Mouse (Mus musculus) heart, embryonic 14.5 days (tissue): ENCODE measurements around the gene Eya4. TPM values are rescaled to one million over a fixed set of nuclear protein-coding genes. Genes with fewer than 3 reads are reported as not detected.
A peak's percentile ranks its signal among the peaks of the same experiment; 100 is the strongest.

Experiments used
- ATAC-seq: fragments of 200-750 bp; cut with Nextera tagmentation; 2 replicates; pipeline ENCODE4 v1.8.0; 2017; ENCODE audit warnings: low read depth, moderate TSS enrichment; ENCODE audit not compliant: insufficient number of reproducible peaks, insufficient read depth, low FRiP score
- H3K27ac ChIP-seq, 2 experiments: fragments of 200-500 bp in 1 of 2; fragments of 300-500 bp in 1 of 2; sonication (generic) in 1 of 2; replicated peaks in 1 of 2; 2 replicates each; pipeline ENCODE4 v1.5.1; 2012 to 2014; ENCODE audit warnings: low read depth in 2 of 2, low read length in 2 of 2, control low read depth in 1 of 2, mild to moderate bottlenecking in 1 of 2, mixed read lengths in 1 of 2; ENCODE audit not compliant: control insufficient read depth in 1 of 2, insufficient read depth in 1 of 2
- H3K27me3 ChIP-seq: fragments of 300-500 bp; sonication (generic); 2 replicates; pipeline ENCODE4 v1.6.1; 2014; ENCODE audit warnings: mild to moderate bottlenecking, low read length, control low read depth; ENCODE audit not compliant: control insufficient read depth, insufficient read depth
- H3K36me3 ChIP-seq: fragments of 300-500 bp; sonication (generic); 2 replicates; pipeline ENCODE4 v1.6.1; 2014; ENCODE audit warnings: mild to moderate bottlenecking, control low read depth, low read length, mixed read lengths; ENCODE audit not compliant: control insufficient read depth, insufficient read depth
- H3K4me1 ChIP-seq, 2 experiments: fragments of 200-500 bp in 1 of 2; fragments of 300-500 bp in 1 of 2; sonication (generic) in 1 of 2; 2 replicates each; pipeline ENCODE4 v1.6.1; 2012 to 2014; ENCODE audit warnings: low read length in 2 of 2, control low read depth in 1 of 2, mixed read lengths in 1 of 2; ENCODE audit not compliant: control insufficient read depth in 2 of 2, insufficient read depth in 2 of 2
- H3K4me2 ChIP-seq: fragments of 300-500 bp; sonication (generic); 2 replicates; pipeline ENCODE4 v1.6.1; 2014; ENCODE audit warnings: mild to moderate bottlenecking, low read length
- H3K4me3 ChIP-seq, 2 experiments: fragments of 200-500 bp in 1 of 2; fragments of 300-500 bp in 1 of 2; sonication (generic) in 1 of 2; 2 replicates each; pipeline ENCODE4 v1.5.1; 2012 to 2014; ENCODE audit warnings: low read length in 2 of 2, mild to moderate bottlenecking in 2 of 2, control low read depth in 1 of 2, low read depth in 1 of 2, moderate library complexity in 1 of 2; ENCODE audit not compliant: control insufficient read depth in 1 of 2, insufficient read depth in 1 of 2
- H3K9ac ChIP-seq: fragments of 300-500 bp; sonication (generic); 2 replicates; pipeline ENCODE4 v1.6.1; 2014; ENCODE audit warnings: mild to moderate bottlenecking, low read length
- H3K9me3 ChIP-seq: fragments of 300-500 bp; sonication (generic); 2 replicates; pipeline ENCODE4 v1.6.1; 2016; ENCODE audit warnings: low read length, control low read depth; ENCODE audit not compliant: control insufficient read depth
- WGBS: fragments of 180-500 bp; shearing (Covaris S2); extraction: QIAGEN DNeasy Blood & Tissue Kit; methylation state at CpG from one replicate; pipeline ENCODE4 v1.1.7; 2014; 5-methylcytosine and 5-hydroxymethylcytosine counted together
- polyA plus RNA-seq: library from polyadenylated mRNA; unstranded; fragments of >200 nt; fragmentation: Nextera tagmentation; extraction: Ambion mirVana; gene quantifications from 2 replicates; pipeline ENCODE4 v1.2.1, GENCODE M21; 2014

Gene Eya4
- polyA plus RNA-seq, result 0.71 and 0.96 TPM in 2 replicates

- Histone ChIP-seq H3K4me1 (peaks cover 2 to 11% of the 10 kb centered on the region in 2 experiments), H3K27ac (peak within 1 kb of the TSS; percentile 9 to 37; a peak in 2 of 4 replicates), H3K9ac (peak within 1 kb of the TSS; percentile 67), H3K4me3 (peak within 1 kb of the TSS; percentile 65 to 67), H3K9me3 (no peaks in the 10 kb centered on the region), H3K4me2 (peak within 1 kb of the TSS; percentile 94), H3K27me3 (peaks cover 30% of the 10 kb centered on the region), H3K36me3 (no peaks in the 10 kb centered on the region)
- WGBS, result 2% methylated on average over 56 of the region's 79 CpGs
- peak; percentile 82 for ATAC-seq
Measured at GRCm38 (mm10) chr10:23350011-23350911, at the start of gene Eya4. Gene Eya4 (minus strand): TSS chr10:23350786.

GRCm38 (mm10) chr10:23395399-23395798, 44.8 kb upstream of the Eya4 start:
- Histone ChIP-seq H3K9me3 (no peaks in the 10 kb centered on the region), H3K36me3 (no peaks in the 10 kb centered on the region), H3K4me2 (no peak overlapping the region), H3K9ac (no peak overlapping the region), H3K27me3 (no peaks in the 10 kb centered on the region), H3K4me1 (peaks cover 2 to 10% of the 10 kb centered on the region in 2 experiments; a peak in 3 of 4 replicates), H3K27ac (no peak overlapping the region), H3K4me3 (no peak overlapping the region)
- 79% methylated on average over 3 of the region's 3 CpGs for WGBS
- no peak for ATAC-seq

- Histone ChIP-seq H3K4me1 (peaks cover 2 to 10% of the 10 kb centered on the region in 2 experiments; a peak in 3 of 4 replicates), H3K9ac (no peak overlapping the region), H3K9me3 (no peaks in the 10 kb centered on the region), H3K27me3 (no peaks in the 10 kb centered on the region), H3K4me2 (peak overlapping the region; percentile 9; the same call in 1 of the 2 replicates), H3K27ac (peak overlapping the region in 1 of 2 experiments; percentile 43; a peak in 1 of 4 replicates), H3K4me3 (no peak overlapping the region), H3K36me3 (no peaks in the 10 kb centered on the region)
- ATAC-seq, result 0 out of 2 replicates have a peak, but pooled peaks have one; percentile 54
- WGBS, result 54% methylated on average over 11 of the region's 11 CpGs
Measured at GRCm38 (mm10) chr10:23394556-23395245, 44.1 kb upstream of the Eya4 start.

- no peaks in the 10 kb centered on the region for H3K36me3 ChIP-seq
- H3K27me3 ChIP-seq, result no peaks in the 10 kb centered on the region
- no peak for ATAC-seq
- H3K4me3 ChIP-seq, result no peak overlapping the region
- no peaks in the 10 kb centered on the region for H3K9me3 ChIP-seq
- no peak overlapping the region for H3K9ac ChIP-seq
- H3K27ac ChIP-seq, result 0 out of 4 replicates have a peak overlapping the region, but pooled peaks of 1 of the 2 experiments have one; percentile 43
- H3K4me2 ChIP-seq, result peak overlapping the region; percentile 9; the same call in 1 of the 2 replicates
- WGBS, result 52% methylated on average over 6 of the region's 6 CpGs
- peaks cover 2 to 10% of the 10 kb centered on the region in 2 experiments; a peak in 3 of 4 replicates for H3K4me1 ChIP-seq
Measured at GRCm38 (mm10) chr10:23394152-23394551, 43.6 kb upstream of the Eya4 start.

GRCm38 (mm10) chr10:23363866-23364265, 13.3 kb upstream of the Eya4 start:
- 82% methylated on average over 6 of the region's 6 CpGs for WGBS

GRCm38 (mm10) chr10:23349392-23350010, 1.1 kb downstream of the Eya4 start:
- Histone ChIP-seq H3K4me2 (peak overlapping the region; percentile 94), H3K27ac (peak overlapping the region in 1 of 2 experiments; percentile 9; a peak in 1 of 4 replicates), H3K4me3 (peak overlapping the region; percentile 65 to 67), H3K4me1 (peaks cover 2 to 11% of the 10 kb centered on the region in 2 experiments), H3K27me3 (peaks cover 30% of the 10 kb centered on the region), H3K36me3 (no peaks in the 10 kb centered on the region), H3K9ac (peak overlapping the region; percentile 67), H3K9me3 (no peaks in the 10 kb centered on the region)
- ATAC-seq, result no peak
- WGBS, result under 1% methylated on average over 29 of the region's 33 CpGs

More at GRCm38 (mm10) chr10:23363866-23364265, 13.3 kb upstream of the Eya4 start:
- no peak overlapping the region for H3K4me2 ChIP-seq
- H3K27ac ChIP-seq, result no peak overlapping the region
- no peak overlapping the region for H3K9ac ChIP-seq
- no peaks in the 10 kb centered on the region for H3K9me3 ChIP-seq
- no peaks in the 10 kb centered on the region for H3K36me3 ChIP-seq
- no peak for ATAC-seq
- no peaks in the 10 kb centered on the region for H3K27me3 ChIP-seq
- H3K4me1 ChIP-seq, result no peaks in the 10 kb centered on the region
- H3K4me3 ChIP-seq, result no peak overlapping the region

GRCm38 (mm10) chr10:23348893-23349391, 1.6 kb downstream of the Eya4 start:
- H3K9me3 ChIP-seq, result no peaks in the 10 kb centered on the region
- peak overlapping the region; percentile 94 for H3K4me2 ChIP-seq
- H3K27me3 ChIP-seq, result peaks cover 30% of the 10 kb centered on the region
- H3K4me3 ChIP-seq, result peak overlapping the region; percentile 65 to 67
- H3K9ac ChIP-seq, result peak overlapping the region; percentile 67
- WGBS, result under 1% methylated on average over 22 of the region's 22 CpGs
- no peak for ATAC-seq
- peaks cover 2 to 11% of the 10 kb centered on the region in 2 experiments for H3K4me1 ChIP-seq
- no peaks in the 10 kb centered on the region for H3K36me3 ChIP-seq
- no peak overlapping the region for H3K27ac ChIP-seq
